Mouse (Mus musculus) kidney, embryonic 16.5 days (tissue): ENCODE measurements around the gene Gm26661. TPM values are rescaled to one million over a fixed set of nuclear protein-coding genes. Genes with fewer than 3 reads are reported as not detected.

Experiments used
- ATAC-seq: fragments of 200-750 bp; cut with Nextera tagmentation; 2 replicates; pipeline ENCODE4 v1.8.0; 2017; ENCODE audit warnings: moderate TSS enrichment; ENCODE audit not compliant: low FRiP score, low TSS enrichment
- H3K27ac ChIP-seq: fragments of 300-500 bp; sonication (generic); 2 replicates; pipeline ENCODE4 v1.5.1; 2014; ENCODE audit warnings: low read length
- H3K27me3 ChIP-seq: fragments of 300-500 bp; sonication (generic); 2 replicates; pipeline ENCODE4 v1.6.1; 2014; ENCODE audit warnings: low read length, control low read depth, mixed read lengths; ENCODE audit not compliant: insufficient read depth
- H3K36me3 ChIP-seq: fragments of 300-500 bp; sonication (generic); 2 replicates; pipeline ENCODE4 v1.6.1; 2014; ENCODE audit warnings: low read length, control low read depth, mixed read lengths; ENCODE audit not compliant: insufficient read depth
- H3K4me1 ChIP-seq: fragments of 300-500 bp; sonication (generic); 2 replicates; pipeline ENCODE4 v1.6.1; 2014; ENCODE audit warnings: low read length, control low read depth, mixed read lengths; ENCODE audit not compliant: insufficient read depth
- H3K4me2 ChIP-seq: fragments of 300-500 bp; sonication (generic); replicated peaks from 2 replicates; pipeline ENCODE4 v1.6.1; 2014; ENCODE audit warnings: low read depth, low read length
- H3K4me3 ChIP-seq: fragments of 300-500 bp; sonication (generic); 2 replicates; pipeline ENCODE4 v1.5.1; 2014; ENCODE audit warnings: mild to moderate bottlenecking, low read length
- H3K9ac ChIP-seq: fragments of 300-500 bp; sonication (generic); replicated peaks from 2 replicates; pipeline ENCODE4 v1.6.1; 2014; ENCODE audit warnings: low read length
- H3K9me3 ChIP-seq: fragments of 300-500 bp; sonication (generic); 2 replicates; pipeline ENCODE4 v1.6.1; 2016; ENCODE audit warnings: low read length, control low read depth
- WGBS: fragments of 180-500 bp; shearing (Covaris S2); extraction: QIAGEN DNeasy Blood & Tissue Kit; methylation state at CpG from one replicate; pipeline ENCODE4 v1.1.7; 2014; 5-methylcytosine and 5-hydroxymethylcytosine counted together
- polyA plus RNA-seq: library from polyadenylated mRNA; unstranded; fragments of >200 nt; fragmentation: Nextera tagmentation; extraction: Ambion mirVana; gene quantifications from 2 replicates; pipeline ENCODE4 v1.2.1, GENCODE M21; 2015

The Gm26661 gene
- polyA plus RNA-seq, 1 experiment from 2014 or later = not detected

DNA sequence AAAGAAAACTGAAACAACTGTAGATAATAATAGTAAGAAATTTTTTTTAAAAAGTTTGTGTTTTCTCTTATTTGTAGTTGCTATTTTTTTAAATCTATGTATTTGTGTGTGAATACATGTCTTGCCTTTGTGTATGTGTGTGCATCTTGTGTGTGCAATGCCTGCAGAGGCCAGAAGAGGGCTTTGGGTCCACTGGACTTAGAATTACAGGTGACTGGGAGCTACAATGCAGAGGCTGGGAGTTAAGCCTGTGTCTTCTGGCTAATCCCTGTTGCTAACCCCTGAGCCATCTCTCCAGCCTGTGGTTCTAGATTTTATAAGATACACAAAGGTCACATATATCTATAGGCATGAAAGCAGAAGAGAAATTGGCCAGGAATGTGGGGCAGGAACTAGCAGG, 9.2 kb downstream of the Gm26661 start:
- Histone ChIP-seq H3K27me3 (no peaks in the 10 kb centered on the region), H3K4me3 (no peak overlapping the region), H3K9me3 (peaks cover 5% of the 10 kb centered on the region; the same call in 1 of the 2 replicates), H3K4me2 (no peak overlapping the region), H3K4me1 (no peaks in the 10 kb centered on the region), H3K36me3 (no peaks in the 10 kb centered on the region), H3K27ac (no peak overlapping the region), H3K9ac (no peak overlapping the region)
- no peak for ATAC-seq

DNA sequence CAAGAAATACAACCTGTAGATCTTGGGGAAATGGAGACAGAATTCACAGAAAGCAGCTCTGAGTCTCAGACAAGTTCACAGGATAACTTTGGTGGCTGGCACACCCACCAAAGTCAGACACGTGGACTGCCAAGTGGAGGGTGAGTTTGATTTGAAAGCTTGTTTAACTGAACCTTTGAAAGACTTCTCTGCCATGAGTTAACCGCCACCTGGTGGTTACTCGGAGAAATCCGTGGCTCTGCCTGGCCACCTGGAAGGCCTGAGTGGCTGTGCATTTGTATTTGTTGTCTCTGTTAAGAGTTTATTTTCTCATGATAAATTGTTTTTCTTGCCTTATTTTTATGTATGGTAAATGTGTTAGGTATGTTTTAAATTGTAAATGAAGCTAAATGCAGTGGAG, 10.4 kb downstream of the Gm26661 start:
- Histone ChIP-seq H3K36me3 (no peaks in the 10 kb centered on the region), H3K9ac (no peak overlapping the region), H3K4me2 (no peak overlapping the region), H3K4me1 (no peaks in the 10 kb centered on the region), H3K9me3 (peaks cover 5% of the 10 kb centered on the region; the same call in 1 of the 2 replicates), H3K27me3 (no peaks in the 10 kb centered on the region), H3K27ac (no peak overlapping the region), H3K4me3 (no peak overlapping the region)
- 9% methylated on average over 4 of the region's 4 CpGs for WGBS
- ATAC-seq = no peak

- no peak for ATAC-seq
- Histone ChIP-seq H3K4me3 (no peak overlapping the region), H3K9me3 (peaks cover 5% of the 10 kb centered on the region; the same call in 1 of the 2 replicates), H3K9ac (no peak overlapping the region), H3K27me3 (no peaks in the 10 kb centered on the region), H3K36me3 (no peaks in the 10 kb centered on the region), H3K4me1 (no peaks in the 10 kb centered on the region), H3K27ac (no peak overlapping the region), H3K4me2 (no peak overlapping the region)
- WGBS = 58% methylated on average over 4 of the region's 4 CpGs
Observed at GRCm38 (mm10) chr14:7803874-7804557, 12.6 kb downstream of the Gm26661 start.

DNA sequence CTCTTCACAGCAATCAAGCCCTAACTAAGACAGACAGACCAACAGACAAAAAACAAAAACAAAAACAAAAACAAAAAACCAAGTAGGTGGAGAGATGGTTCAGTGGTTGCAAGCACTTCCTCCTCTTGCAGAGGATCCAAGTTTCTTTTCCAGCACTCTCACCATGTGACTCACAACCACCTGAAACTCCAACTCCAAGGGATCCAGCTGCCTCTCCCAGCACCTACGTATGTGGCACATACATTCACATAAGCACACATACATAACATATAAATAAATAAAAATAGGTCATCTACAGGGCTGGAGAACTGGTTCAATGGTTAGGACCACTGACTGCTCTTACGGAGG, 13.1 kb downstream of the Gm26661 start:
- no peaks in the 10 kb centered on the region for H3K27me3 ChIP-seq
- H3K9me3 ChIP-seq = peaks cover 5% of the 10 kb centered on the region; the same call in 1 of the 2 replicates
- H3K4me1 ChIP-seq = no peaks in the 10 kb centered on the region
- no peak for ATAC-seq
- no peak overlapping the region for H3K9ac ChIP-seq
- H3K4me2 ChIP-seq = no peak overlapping the region
- 92% methylated on average over 2 of the region's 2 CpGs for WGBS
- H3K4me3 ChIP-seq = no peak overlapping the region
- H3K36me3 ChIP-seq = no peaks in the 10 kb centered on the region
- no peak overlapping the region for H3K27ac ChIP-seq

- 57% methylated on average over 4 of the region's 4 CpGs for WGBS
- Histone ChIP-seq H3K27me3 (no peaks in the 10 kb centered on the region), H3K9me3 (no peaks in the 10 kb centered on the region), H3K4me2 (no peak overlapping the region), H3K36me3 (no peaks in the 10 kb centered on the region), H3K9ac (no peak overlapping the region), H3K27ac (no peak overlapping the region), H3K4me1 (no peaks in the 10 kb centered on the region), H3K4me3 (no peak overlapping the region)
- 0 out of 2 replicates have a peak, but pooled peaks have one; percentile 39 for ATAC-seq
Observed at GRCm38 (mm10) chr14:7807711-7808110, 16.3 kb downstream of the Gm26661 start.

GRCm38 (mm10) chr14:7808501-7808981, 17.2 kb downstream of the Gm26661 start:
- H3K27me3 ChIP-seq = no peaks in the 10 kb centered on the region
- H3K9ac ChIP-seq = no peak overlapping the region

GRCm38 (mm10) chr14:7809043-7809955, 17.9 kb downstream of the Gm26661 start:
- H3K4me1 ChIP-seq = no peaks in the 10 kb centered on the region
- no peak overlapping the region for H3K9ac ChIP-seq
- no peak overlapping the region for H3K4me2 ChIP-seq
- 0 out of 2 replicates have a peak, but pooled peaks have one; percentile 31 for ATAC-seq
- no peak overlapping the region for H3K4me3 ChIP-seq
- no peak overlapping the region for H3K27ac ChIP-seq
- H3K9me3 ChIP-seq = no peaks in the 10 kb centered on the region
- no peaks in the 10 kb centered on the region for H3K36me3 ChIP-seq
- H3K27me3 ChIP-seq = no peaks in the 10 kb centered on the region
- 76% methylated on average over 12 of the region's 12 CpGs for WGBS

More at GRCm38 (mm10) chr14:7808501-7808981, 17.2 kb downstream of the Gm26661 start:
- 69% methylated on average over 11 of the region's 11 CpGs for WGBS
- Histone ChIP-seq H3K4me3 (no peak overlapping the region), H3K9me3 (no peaks in the 10 kb centered on the region), H3K4me1 (no peaks in the 10 kb centered on the region), H3K27ac (no peak overlapping the region), H3K36me3 (no peaks in the 10 kb centered on the region), H3K4me2 (no peak overlapping the region)
- ATAC-seq = no peak

- Histone ChIP-seq H3K4me2 (peak within 1 kb of the TSS; percentile 93), H3K4me1 (peaks cover 19% of the 10 kb centered on the region), H3K27ac (peak within 1 kb of the TSS; percentile 48), H3K36me3 (no peaks in the 10 kb centered on the region), H3K27me3 (no peaks in the 10 kb centered on the region), H3K9ac (peak within 1 kb of the TSS; percentile 70), H3K9me3 (no peaks in the 10 kb centered on the region), H3K4me3 (peak within 1 kb of the TSS; percentile 59)
- WGBS = under 1% methylated on average over 49 of the region's 49 CpGs
- ATAC-seq = peak; percentile 98
Observed at GRCm38 (mm10) chr14:7817770-7818462, 26.5 kb downstream of the Gm26661 start, which contains the start of gene Flnb. TSS of gene Flnb (plus strand) at chr14:7817957.

- WGBS = under 1% methylated on average over 36 of the region's 36 CpGs
- H3K4me1 ChIP-seq = peaks cover 20% of the 10 kb centered on the region
- H3K4me2 ChIP-seq = peak overlapping the region; percentile 93
- H3K27ac ChIP-seq = peak overlapping the region; percentile 48
- ATAC-seq = peak; percentile 39; the same call in 1 of the 2 replicates
- peak overlapping the region; percentile 70 for H3K9ac ChIP-seq
- no peaks in the 10 kb centered on the region for H3K9me3 ChIP-seq
- H3K27me3 ChIP-seq = no peaks in the 10 kb centered on the region
- H3K4me3 ChIP-seq = peak overlapping the region; percentile 59
- no peaks in the 10 kb centered on the region for H3K36me3 ChIP-seq
Observed at GRCm38 (mm10) chr14:7818463-7819121, 27.2 kb downstream of the Gm26661 start.
